Mouse (Mus musculus) liver, embryonic 15.5 days (tissue): ENCODE measurements around the gene Tpx2. TPM values are rescaled to one million over a fixed set of nuclear protein-coding genes. Genes with fewer than 3 reads are reported as not detected.

Experiments
- ATAC-seq: fragments of 200-750 bp; cut with Nextera tagmentation; 2 replicates; pipeline ENCODE4 v1.8.0; 2017; ENCODE audit warnings: moderate number of reproducible peaks, mild to moderate bottlenecking, moderate library complexity; ENCODE audit not compliant: insufficient read depth
- H3K27ac ChIP-seq: fragments of 300-500 bp; sonication (generic); replicated peaks from 2 replicates; pipeline ENCODE4 v1.5.1; 2015; ENCODE audit warnings: mild to moderate bottlenecking, inconsistent platforms
- H3K27me3 ChIP-seq: fragments of 300-500 bp; sonication (generic); 2 replicates; pipeline ENCODE4 v1.6.1; 2015; ENCODE audit warnings: mild to moderate bottlenecking, inconsistent platforms
- H3K36me3 ChIP-seq: fragments of 300-500 bp; sonication (generic); replicated peaks from 2 replicates; pipeline ENCODE4 v1.6.1; 2015; ENCODE audit warnings: moderate library complexity, mild to moderate bottlenecking, inconsistent platforms
- H3K4me1 ChIP-seq: fragments of 300-500 bp; sonication (generic); replicated peaks from 2 replicates; pipeline ENCODE4 v1.6.1; 2015; ENCODE audit warnings: inconsistent platforms
- H3K4me2 ChIP-seq: fragments of 300-500 bp; sonication (generic); 2 replicates; pipeline ENCODE4 v1.6.1; 2015; ENCODE audit warnings: moderate library complexity, mild to moderate bottlenecking, inconsistent platforms
- H3K4me3 ChIP-seq: fragments of 300-500 bp; sonication (generic); replicated peaks from 2 replicates; pipeline ENCODE4 v1.5.1; 2015; ENCODE audit warnings: mild to moderate bottlenecking, inconsistent platforms
- H3K9ac ChIP-seq: fragments of 300-500 bp; sonication (generic); 2 replicates; pipeline ENCODE4 v1.6.1; 2015; ENCODE audit warnings: moderate library complexity, mild to moderate bottlenecking, inconsistent platforms
- H3K9me3 ChIP-seq: fragments of 300-500 bp; sonication (generic); replicated peaks from 2 replicates; pipeline ENCODE4 v1.6.1; 2016; ENCODE audit warnings: inconsistent platforms
- WGBS: fragments of 180-500 bp; shearing (Covaris S2); methylation state at CpG from one replicate; pipeline ENCODE4 v1.1.7; 2015; ENCODE audit warnings: mixed read lengths; ENCODE audit not compliant: insufficient replicate concordance; 5-methylcytosine and 5-hydroxymethylcytosine counted together
- polyA plus RNA-seq: library from polyadenylated mRNA; unstranded; fragments of >200 nt; fragmentation: Nextera tagmentation; extraction: Ambion mirVana; gene quantifications from 2 replicates; pipeline ENCODE4 v1.2.1, GENCODE M21; 2015

The Tpx2 gene
- polyA plus RNA-seq: 52.8 and 59.4 TPM in 2 replicates

- Histone ChIP-seq H3K9ac (peak within 1 kb of the TSS; percentile 94), H3K4me3 (peak within 1 kb of the TSS; percentile 84), H3K9me3 (no peaks in the 10 kb centered on the region), H3K27me3 (no peaks in the 10 kb centered on the region), H3K27ac (peak within 1 kb of the TSS; percentile 96), H3K4me1 (peaks cover 33% of the 10 kb centered on the region), H3K36me3 (peaks cover 38% of the 10 kb centered on the region), H3K4me2 (peak within 1 kb of the TSS; percentile 75)
- ATAC-seq: peak; percentile 98
- WGBS: under 1% methylated on average over 34 of the region's 34 CpGs
Observed at GRCm38 (mm10) chr2:152847815-152848302, at the start of gene Tpx2. Gene Tpx2 (plus strand): TSS chr2:152847964.

- Histone ChIP-seq H3K4me3 (no peak overlapping the region), H3K36me3 (peaks cover 50% of the 10 kb centered on the region), H3K4me1 (peaks cover 81% of the 10 kb centered on the region), H3K27ac (no peak overlapping the region), H3K9me3 (no peaks in the 10 kb centered on the region), H3K4me2 (no peak overlapping the region), H3K9ac (no peak overlapping the region), H3K27me3 (no peaks in the 10 kb centered on the region)
- no peak for ATAC-seq
- 67% methylated on average over 7 of the region's 7 CpGs for WGBS
Observed at GRCm38 (mm10) chr2:152799954-152800761, 47.6 kb upstream of the Tpx2 start.

GRCm38 (mm10) chr2:152800762-152801113 is 47.0 kb upstream of the Tpx2 start:
- Histone ChIP-seq H3K4me3 (no peak overlapping the region), H3K27ac (no peak overlapping the region), H3K9ac (no peak overlapping the region), H3K4me2 (no peak overlapping the region), H3K9me3 (no peaks in the 10 kb centered on the region), H3K4me1 (peaks cover 81% of the 10 kb centered on the region), H3K36me3 (peaks cover 46% of the 10 kb centered on the region), H3K27me3 (no peaks in the 10 kb centered on the region)
- no peak for ATAC-seq

GRCm38 (mm10) chr2:152802303-152802702 is 45.5 kb upstream of the Tpx2 start:
- no peak overlapping the region for H3K4me3 ChIP-seq
- no peaks in the 10 kb centered on the region for H3K27me3 ChIP-seq
- 87% methylated on average over 10 of the region's 10 CpGs for WGBS
- ATAC-seq: no peak
- peaks cover 82% of the 10 kb centered on the region for H3K4me1 ChIP-seq
- H3K9ac ChIP-seq: no peak overlapping the region
- H3K4me2 ChIP-seq: no peak overlapping the region
- peaks cover 47% of the 10 kb centered on the region for H3K36me3 ChIP-seq
- no peaks in the 10 kb centered on the region for H3K9me3 ChIP-seq
- H3K27ac ChIP-seq: 0 out of 2 replicates have a peak overlapping the region, but pooled peaks have one; percentile 59

- H3K4me1 ChIP-seq: peaks cover 78% of the 10 kb centered on the region
- H3K27ac ChIP-seq: peak overlapping the region; percentile 58
- H3K27me3 ChIP-seq: no peaks in the 10 kb centered on the region
- H3K36me3 ChIP-seq: peaks cover 43% of the 10 kb centered on the region
- H3K4me3 ChIP-seq: no peak overlapping the region
- H3K4me2 ChIP-seq: peak overlapping the region; percentile 32; the same call in 1 of the 2 replicates
- no peaks in the 10 kb centered on the region for H3K9me3 ChIP-seq
- peak overlapping the region; percentile 39; the same call in 1 of the 2 replicates for H3K9ac ChIP-seq
- ATAC-seq: no peak
- WGBS: 77% methylated on average over 5 of the region's 5 CpGs
Observed at GRCm38 (mm10) chr2:152803081-152803480, 44.7 kb upstream of the Tpx2 start.

- no peaks in the 10 kb centered on the region for H3K27me3 ChIP-seq
- H3K9me3 ChIP-seq: no peaks in the 10 kb centered on the region
- H3K9ac ChIP-seq: peak overlapping the region; percentile 54
- H3K36me3 ChIP-seq: peaks cover 44% of the 10 kb centered on the region
- H3K4me3 ChIP-seq: peak overlapping the region; percentile 25
- ATAC-seq: peak; percentile 61
- H3K4me2 ChIP-seq: peak overlapping the region; percentile 55
- WGBS: 19% methylated on average over 6 of the region's 6 CpGs
- H3K27ac ChIP-seq: peak overlapping the region; percentile 88
- peaks cover 88% of the 10 kb centered on the region for H3K4me1 ChIP-seq
Observed at GRCm38 (mm10) chr2:152804408-152805110, 43.2 kb upstream of the Tpx2 start.

- Histone ChIP-seq H3K36me3 (peaks cover 44% of the 10 kb centered on the region), H3K9me3 (no peaks in the 10 kb centered on the region), H3K4me1 (peaks cover 90% of the 10 kb centered on the region), H3K9ac (peak overlapping the region; percentile 54; the same call in 1 of the 2 replicates), H3K4me3 (no peak overlapping the region), H3K27ac (peak overlapping the region; percentile 88), H3K27me3 (no peaks in the 10 kb centered on the region), H3K4me2 (peak overlapping the region; percentile 55)
- 63% methylated on average over 5 of the region's 5 CpGs for WGBS
- no peak for ATAC-seq
Observed at GRCm38 (mm10) chr2:152805111-152805490, 42.7 kb upstream of the Tpx2 start.

- no peak for ATAC-seq
- 45% methylated on average over 2 of the region's 2 CpGs for WGBS
- H3K27ac ChIP-seq: peak overlapping the region; percentile 88
- no peaks in the 10 kb centered on the region for H3K27me3 ChIP-seq
- H3K4me3 ChIP-seq: no peak overlapping the region
- H3K4me1 ChIP-seq: peaks cover 92% of the 10 kb centered on the region
- H3K36me3 ChIP-seq: peaks cover 44% of the 10 kb centered on the region
- no peaks in the 10 kb centered on the region for H3K9me3 ChIP-seq
- no peak overlapping the region for H3K4me2 ChIP-seq
- no peak overlapping the region for H3K9ac ChIP-seq
Observed at GRCm38 (mm10) chr2:152806037-152806436, 41.7 kb upstream of the Tpx2 start.

- Histone ChIP-seq H3K4me2 (peak overlapping the region; percentile 8; the same call in 1 of the 2 replicates), H3K27ac (peak overlapping the region; percentile 99), H3K36me3 (peaks cover 41% of the 10 kb centered on the region), H3K4me1 (peaks cover 94% of the 10 kb centered on the region), H3K27me3 (no peaks in the 10 kb centered on the region), H3K9me3 (no peaks in the 10 kb centered on the region), H3K9ac (peak overlapping the region; percentile 7; the same call in 1 of the 2 replicates), H3K4me3 (no peak overlapping the region)
- ATAC-seq: peak; percentile 13; the same call in 1 of the 2 replicates
- 64% methylated on average over 3 of the region's 3 CpGs for WGBS
Observed at GRCm38 (mm10) chr2:152808178-152808577, 39.6 kb upstream of the Tpx2 start.

GRCm38 (mm10) chr2:152810158-152810941 is 37.4 kb upstream of the Tpx2 start:
- H3K4me1 ChIP-seq: peaks cover 94% of the 10 kb centered on the region

More at GRCm38 (mm10) chr2:152810158-152810941, 37.4 kb upstream of the Tpx2 start:
- no peak for ATAC-seq
- H3K4me2 ChIP-seq: peak overlapping the region; percentile 60
- peak overlapping the region; percentile 44 for H3K9ac ChIP-seq
- 0 out of 2 replicates have a peak overlapping the region, but pooled peaks have one; percentile 21 for H3K4me3 ChIP-seq
- H3K27ac ChIP-seq: peak overlapping the region; percentile 99
- H3K36me3 ChIP-seq: peaks cover 29% of the 10 kb centered on the region
- 53% methylated on average over 5 of the region's 5 CpGs for WGBS
- H3K27me3 ChIP-seq: no peaks in the 10 kb centered on the region
- H3K9me3 ChIP-seq: no peaks in the 10 kb centered on the region
